Mouse (Mus musculus) layer of hippocampus, postnatal 10 days (tissue): ENCODE measurements around the gene B3gnt3. TPM values are rescaled to one million over a fixed set of nuclear protein-coding genes. Genes with fewer than 3 reads are reported as not detected.
A peak's percentile ranks its signal among the peaks of the same experiment; 100 is the strongest.

Source experiments
- DNase-seq, 2 experiments: peaks; one replicate each; pipeline ENCODE4 v3.0.0; 2021; ENCODE audit warnings: low spot score in 2 of 2
- total RNA-seq, 2 experiments: library from RNA; stranded (reverse); gene quantifications; 2 replicates each; pipeline ENCODE4 v1.2.3; 2021

Gene B3gnt3
- total RNA-seq, 2 experiments from 2014 or later: 0.42 to 0.64 TPM

- DNase-seq: peak in 1 of 2 experiments; percentile 39
Measured at GRCm38 (mm10) chr8:71679550-71680168, 21.9 kb downstream of the B3gnt3 start.

- DNase-seq: peak in 1 of 2 experiments; percentile 21
Measured at GRCm38 (mm10) chr8:71679116-71679515, 22.5 kb downstream of the B3gnt3 start.

GRCm38 (mm10) chr8:71678216-71678615, 23.4 kb downstream of the B3gnt3 start:
- DNase-seq: no peak

GRCm38 (mm10) chr8:71677555-71677954, 24.0 kb downstream of the B3gnt3 start:
- peak in 1 of 2 experiments; percentile 20 for DNase-seq

- no peak for DNase-seq
Measured at GRCm38 (mm10) chr8:71676803-71677202, 24.8 kb downstream of the B3gnt3 start.

- peak; percentile 46 to 68 for DNase-seq
Measured at GRCm38 (mm10) chr8:71676020-71676741, 25.4 kb downstream of the B3gnt3 start, which contains the start of gene Jak3. Gene Jak3, plus strand, starts transcription at chr8:71676296.

GRCm38 (mm10) chr8:71675456-71676019, 26.1 kb downstream of the B3gnt3 start:
- DNase-seq: peak in 1 of 2 experiments; percentile 27

- DNase-seq: no peak
Measured at GRCm38 (mm10) chr8:71674071-71674470, 27.5 kb downstream of the B3gnt3 start.

- no peak for DNase-seq
Measured at GRCm38 (mm10) chr8:71672168-71672735, 29.3 kb downstream of the B3gnt3 start.

GRCm38 (mm10) chr8:71671549-71671965, 30.0 kb downstream of the B3gnt3 start, which contains the start of gene Unc13a:
Gene Unc13a, minus strand, starts transcription at chr8:71671757.
- DNase-seq: peak; percentile 91 to 94

GRCm38 (mm10) chr8:71670621-71671548, 30.7 kb downstream of the B3gnt3 start:
- DNase-seq: peak; percentile 67 to 75

- DNase-seq: no peak
Measured at GRCm38 (mm10) chr8:71670198-71670597, 31.4 kb downstream of the B3gnt3 start.

GRCm38 (mm10) chr8:71668220-71668975, 33.2 kb downstream of the B3gnt3 start:
- no peak for DNase-seq

GRCm38 (mm10) chr8:71667256-71667655, 34.3 kb downstream of the B3gnt3 start:
- no peak for DNase-seq

- no peak for DNase-seq
Measured at GRCm38 (mm10) chr8:71666855-71667254, 34.7 kb downstream of the B3gnt3 start.

GRCm38 (mm10) chr8:71665331-71666130, 36.1 kb downstream of the B3gnt3 start:
- peak in 1 of 2 experiments; percentile 62 for DNase-seq

GRCm38 (mm10) chr8:71660325-71661120, 41.1 kb downstream of the B3gnt3 start:
- DNase-seq: peak; percentile 91

GRCm38 (mm10) chr8:71659751-71660150, 41.8 kb downstream of the B3gnt3 start:
- no peak for DNase-seq
